Mouse (Mus musculus): ENCODE results near the gene Cacna2d3. TPM values are rescaled to one million over a fixed set of nuclear protein-coding genes. Genes with fewer than 3 reads are reported as not detected.

Gene Cacna2d3
- total and polyA plus RNA-seq, 3 experiments, result 0.11 TPM; not detected in 2

DNA sequence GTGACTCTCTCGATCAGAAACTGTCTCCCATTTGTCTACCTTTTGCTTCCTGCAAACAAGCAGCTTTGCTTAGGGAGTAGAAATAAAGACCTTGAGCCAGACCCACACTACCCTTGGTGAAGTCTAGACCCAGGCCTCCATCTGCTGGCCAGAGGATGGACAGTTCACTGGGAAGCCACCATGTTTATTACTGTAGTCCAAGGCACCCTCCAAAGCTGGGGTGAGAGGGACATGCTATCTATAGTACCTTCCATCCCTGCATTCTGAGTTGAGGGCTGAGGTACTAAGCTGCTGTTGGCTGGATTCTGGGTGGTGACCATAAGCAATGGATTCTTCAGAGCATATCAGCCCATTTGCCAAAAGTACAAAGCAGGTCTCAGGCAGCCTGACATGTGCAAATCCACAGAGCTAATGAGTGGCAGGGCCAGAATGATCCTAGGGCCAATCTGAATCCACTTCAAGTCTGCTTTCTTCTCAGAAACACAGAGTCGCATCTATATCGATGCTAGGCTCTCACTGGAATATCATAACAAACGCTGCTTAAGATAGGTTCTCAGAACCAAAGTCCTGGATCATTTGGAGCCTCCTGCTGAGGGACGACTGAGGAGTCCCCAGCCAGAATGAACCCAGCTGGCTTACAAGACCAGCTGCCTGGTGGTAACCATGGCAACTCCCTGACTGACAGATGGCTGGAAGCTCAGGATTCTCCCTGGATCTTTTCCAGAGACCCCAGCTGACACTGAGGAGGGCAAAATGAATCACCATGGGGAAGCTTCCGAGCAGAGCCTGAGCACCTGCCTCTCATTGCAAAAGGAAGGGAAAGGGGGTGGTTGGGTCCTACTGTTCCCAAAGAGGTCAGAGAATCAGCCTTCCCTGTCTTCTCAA is 763.3 kb downstream of the Cacna2d3 start:
- ATAC-seq (ENCODE audit: extremely low read depth, insufficient number of reproducible peaks, low FRiP score, poor library complexity, severe bottlenecking) (no peak), DNase-seq (ENCODE audit: low spot score) (no peak)
- Histone ChIP-seq H3K27me3 (ENCODE audit: insufficient read depth, low read length) (no peaks in the 10 kb centered on the region), H3K4me1 (ENCODE audit: insufficient read depth, low read depth, low read length) (no peaks in the 10 kb centered on the region), H3K4me3 (ENCODE audit: low read depth, low read length) (no peak overlapping the region), H3K9me3 (replicated peaks) (peaks cover 47% of the 10 kb centered on the region), H3K36me3 (replicated peaks) (no peaks in the 10 kb centered on the region)
- TF ChIP-seq GATA2 (IDR thresholded peaks at IDR 0.05; ENCODE audit: borderline replicate concordance, low read depth, low read length) (no peak), POLR2AphosphoS5 (IDR thresholded peaks at IDR 0.05; ENCODE audit: insufficient replicate concordance, low read depth, low read length) (no peak)

DNA sequence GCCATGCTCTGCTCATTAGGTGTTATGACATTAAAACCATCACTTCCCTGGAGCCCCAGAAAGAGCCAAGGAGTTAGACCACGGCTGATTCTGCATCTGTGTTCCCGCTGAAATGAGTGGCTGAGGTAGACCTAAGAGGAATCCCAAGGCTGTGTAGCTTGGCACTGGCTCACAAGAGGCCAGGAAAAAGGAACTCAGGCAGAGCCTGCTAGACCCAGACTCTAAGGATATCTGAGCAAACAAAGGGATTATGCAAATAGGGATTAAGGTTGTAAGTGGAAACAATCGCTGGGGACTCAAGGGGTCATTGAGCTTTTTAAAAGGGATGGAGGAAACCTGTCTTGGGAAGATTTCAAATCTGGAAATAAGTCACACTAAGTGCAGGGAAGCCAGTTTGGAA is 766.5 kb downstream of the Cacna2d3 start:
- TF ChIP-seq GATA2 (IDR thresholded peaks at IDR 0.05; ENCODE audit: borderline replicate concordance, low read depth, low read length) (no peak), GATA1 (IDR thresholded peaks at IDR 0.05; ENCODE audit: borderline replicate concordance, low read length) (no peak), TAL1 (conservative IDR thresholded peaks at IDR 0.05; ENCODE audit: low read depth, low read length) (no peak), POLR2AphosphoS5 (IDR thresholded peaks at IDR 0.05; ENCODE audit: insufficient replicate concordance, low read depth, low read length) (no peak), CTCF (IDR thresholded peaks at IDR 0.05; ENCODE audit: low read depth, low read length) (no peak)
- H3K27me3 ChIP-seq (ENCODE audit: insufficient read depth, low read length), result no peaks in the 10 kb centered on the region
- H3K9me3 ChIP-seq (replicated peaks), result peaks cover 28% of the 10 kb centered on the region
- H3K4me1 ChIP-seq (ENCODE audit: insufficient read depth, low read depth, low read length), result no peaks in the 10 kb centered on the region
- no peaks in the 10 kb centered on the region for H3K36me3 ChIP-seq (replicated peaks)
- ATAC-seq (ENCODE audit: extremely low read depth, insufficient number of reproducible peaks, low FRiP score, poor library complexity, severe bottlenecking) (no peak), DNase-seq (ENCODE audit: low spot score) (no peak)
- H3K4me3 ChIP-seq (ENCODE audit: low read depth, low read length), result no peak overlapping the region

DNA sequence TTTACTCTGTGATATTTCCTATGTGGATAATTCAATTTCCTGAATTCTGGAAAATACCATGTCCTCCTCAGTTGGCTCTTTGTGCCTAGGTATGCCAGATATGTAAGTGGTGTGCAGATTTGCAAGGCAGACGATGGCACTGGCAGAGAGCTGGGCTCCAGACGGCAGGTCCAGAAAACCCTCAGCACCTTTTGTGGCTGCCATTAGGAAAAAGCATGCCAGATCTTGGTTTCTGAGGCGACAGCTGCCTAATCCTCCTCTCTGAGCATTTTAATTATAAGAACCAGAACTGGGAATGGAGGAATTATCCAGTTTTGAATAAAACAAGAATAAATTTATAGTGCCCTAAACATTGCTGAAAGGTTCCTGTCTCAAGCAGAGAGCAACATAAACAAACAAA is 767.1 kb downstream of the Cacna2d3 start:
- peaks cover 25% of the 10 kb centered on the region for H3K9me3 ChIP-seq (replicated peaks)

DNA sequence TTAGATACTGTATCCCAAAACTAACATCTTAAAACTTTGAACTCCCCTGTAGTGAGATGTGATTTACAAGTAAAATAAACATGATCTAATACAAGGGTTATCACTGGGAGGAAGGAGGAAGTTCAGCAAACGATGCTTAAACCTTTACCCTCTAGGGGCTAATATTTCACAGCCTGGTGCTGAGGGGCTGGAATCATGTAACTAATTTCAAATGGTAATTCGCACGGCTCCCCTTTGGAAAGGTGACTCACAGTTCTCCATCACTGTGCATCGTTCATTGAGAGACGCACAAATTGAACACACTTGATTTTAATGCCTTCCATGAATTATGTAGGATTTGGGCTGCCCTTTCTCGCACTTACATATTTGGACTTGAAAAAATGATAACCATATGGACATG is 767.6 kb downstream of the Cacna2d3 start:
- no peak for ATAC-seq (ENCODE audit: extremely low read depth, insufficient number of reproducible peaks, low FRiP score, poor library complexity, severe bottlenecking)
- TF ChIP-seq GATA2 (IDR thresholded peaks at IDR 0.05; ENCODE audit: borderline replicate concordance, low read depth, low read length), result no peak
- TF ChIP-seq GATA1 (IDR thresholded peaks at IDR 0.05; ENCODE audit: borderline replicate concordance, low read length), result no peak
- no peak for TF ChIP-seq TAL1 (conservative IDR thresholded peaks at IDR 0.05; ENCODE audit: low read depth, low read length)
- no peak for TF ChIP-seq POLR2AphosphoS5 (IDR thresholded peaks at IDR 0.05; ENCODE audit: insufficient replicate concordance, low read depth, low read length)
- no peak for TF ChIP-seq CTCF (IDR thresholded peaks at IDR 0.05; ENCODE audit: low read depth, low read length)
- no peak overlapping the region for H3K4me3 ChIP-seq (ENCODE audit: low read depth, low read length)
- DNase-seq (ENCODE audit: low spot score), result no peak
- H3K4me1 ChIP-seq (ENCODE audit: insufficient read depth, low read depth, low read length), result no peaks in the 10 kb centered on the region
- peaks cover 24% of the 10 kb centered on the region for H3K9me3 ChIP-seq (replicated peaks)
- H3K27me3 ChIP-seq (ENCODE audit: insufficient read depth, low read length), result no peaks in the 10 kb centered on the region
- H3K36me3 ChIP-seq (replicated peaks), result no peaks in the 10 kb centered on the region

More for the DNA sequence above, 767.1 kb downstream of the Cacna2d3 start:
- Histone ChIP-seq H3K27me3 (ENCODE audit: insufficient read depth, low read length) (no peaks in the 10 kb centered on the region), H3K4me1 (ENCODE audit: insufficient read depth, low read depth, low read length) (no peaks in the 10 kb centered on the region), H3K36me3 (replicated peaks) (no peaks in the 10 kb centered on the region), H3K4me3 (ENCODE audit: low read depth, low read length) (no peak overlapping the region)
- TF ChIP-seq GATA2 (IDR thresholded peaks at IDR 0.05; ENCODE audit: borderline replicate concordance, low read depth, low read length) (no peak), TAL1 (conservative IDR thresholded peaks at IDR 0.05; ENCODE audit: low read depth, low read length) (no peak), GATA1 (IDR thresholded peaks at IDR 0.05; ENCODE audit: borderline replicate concordance, low read length) (no peak), POLR2AphosphoS5 (IDR thresholded peaks at IDR 0.05; ENCODE audit: insufficient replicate concordance, low read depth, low read length) (no peak), CTCF (IDR thresholded peaks at IDR 0.05; ENCODE audit: low read depth, low read length) (no peak)
- no peak for ATAC-seq (ENCODE audit: extremely low read depth, insufficient number of reproducible peaks, low FRiP score, poor library complexity, severe bottlenecking)
- no peak for DNase-seq (ENCODE audit: low spot score)

DNA sequence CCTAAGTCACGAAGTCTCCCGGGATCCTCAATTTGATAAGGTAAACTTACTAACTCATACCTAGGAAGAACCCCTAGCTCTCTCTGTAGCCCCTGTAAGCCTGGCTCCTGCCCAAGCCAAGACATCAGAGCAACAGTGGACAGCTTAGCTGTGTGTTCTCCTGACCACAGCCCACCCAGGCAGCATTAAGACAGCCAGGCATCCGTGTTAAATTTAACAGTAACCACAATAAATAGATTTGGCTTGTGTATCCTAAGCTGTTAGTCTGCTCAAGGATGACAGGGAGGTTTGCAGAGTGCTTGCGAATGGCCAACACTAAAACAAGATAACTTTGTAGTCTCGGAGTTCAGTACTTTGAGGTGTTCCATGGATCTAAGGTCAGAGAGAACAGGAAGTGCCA is 768.3 kb downstream of the Cacna2d3 start:
- TF ChIP-seq GATA2 (IDR thresholded peaks at IDR 0.05; ENCODE audit: borderline replicate concordance, low read depth, low read length) (no peak), GATA1 (IDR thresholded peaks at IDR 0.05; ENCODE audit: borderline replicate concordance, low read length) (no peak), TAL1 (conservative IDR thresholded peaks at IDR 0.05; ENCODE audit: low read depth, low read length) (no peak), CTCF (IDR thresholded peaks at IDR 0.05; ENCODE audit: low read depth, low read length) (no peak), POLR2AphosphoS5 (IDR thresholded peaks at IDR 0.05; ENCODE audit: insufficient replicate concordance, low read depth, low read length) (no peak)
- Histone ChIP-seq H3K4me3 (ENCODE audit: low read depth, low read length) (no peak overlapping the region), H3K27me3 (ENCODE audit: insufficient read depth, low read length) (no peaks in the 10 kb centered on the region), H3K36me3 (replicated peaks) (no peaks in the 10 kb centered on the region), H3K4me1 (ENCODE audit: insufficient read depth, low read depth, low read length) (no peaks in the 10 kb centered on the region), H3K9me3 (replicated peaks) (peaks cover 20% of the 10 kb centered on the region)
- no peak for DNase-seq (ENCODE audit: low spot score)
- no peak for ATAC-seq (ENCODE audit: extremely low read depth, insufficient number of reproducible peaks, low FRiP score, poor library complexity, severe bottlenecking)

DNA sequence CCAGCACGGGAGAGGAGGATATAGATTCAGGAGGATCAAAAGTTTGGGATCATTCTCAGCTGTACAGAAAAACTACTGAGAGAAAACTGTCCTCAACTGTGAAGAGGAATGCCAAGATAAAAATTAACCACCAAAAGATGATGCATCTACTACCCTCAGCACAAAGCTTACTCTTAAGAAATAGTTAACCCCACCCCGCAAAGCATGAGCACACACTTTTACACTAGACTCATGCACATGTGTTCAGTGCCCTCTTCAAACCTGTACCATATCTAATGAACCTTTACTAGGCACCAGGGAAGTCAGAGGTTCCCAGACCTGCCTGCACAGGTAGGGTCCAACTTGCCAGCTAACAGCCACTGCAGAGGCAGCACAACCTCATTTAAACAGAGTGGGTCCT is 771.2 kb downstream of the Cacna2d3 start:
- Histone ChIP-seq H3K9me3 (replicated peaks) (peaks cover 10% of the 10 kb centered on the region; the same call in 1 of the 2 replicates), H3K27me3 (ENCODE audit: insufficient read depth, low read length) (no peaks in the 10 kb centered on the region), H3K4me1 (ENCODE audit: insufficient read depth, low read depth, low read length) (no peaks in the 10 kb centered on the region), H3K4me3 (ENCODE audit: low read depth, low read length) (no peak overlapping the region), H3K36me3 (replicated peaks) (no peaks in the 10 kb centered on the region)
- DNase-seq (ENCODE audit: low spot score) (no peak), ATAC-seq (ENCODE audit: extremely low read depth, insufficient number of reproducible peaks, low FRiP score, poor library complexity, severe bottlenecking) (no peak)
- TF ChIP-seq GATA1 (IDR thresholded peaks at IDR 0.05; ENCODE audit: borderline replicate concordance, low read length) (no peak), CTCF (IDR thresholded peaks at IDR 0.05; ENCODE audit: low read depth, low read length) (no peak), GATA2 (IDR thresholded peaks at IDR 0.05; ENCODE audit: borderline replicate concordance, low read depth, low read length) (no peak), POLR2AphosphoS5 (IDR thresholded peaks at IDR 0.05; ENCODE audit: insufficient replicate concordance, low read depth, low read length) (no peak), TAL1 (conservative IDR thresholded peaks at IDR 0.05; ENCODE audit: low read depth, low read length) (no peak)

Measured in G1E (cell line).